Mouse (Mus musculus) MEL (cell line): Measurements from ENCODE around the gene Lig1.

Experiments
- CTCF ChIP-seq, 3 experiments: IDR thresholded peaks in 2 of 3; conservative IDR thresholded peaks in 1 of 3; 2 replicates each; pipeline ENCODE4 v1.5.1; 2011 to 2012; ENCODE audit warnings: low read length in 3 of 3, low read depth in 2 of 3, mild to moderate bottlenecking in 2 of 3, improper control_type of control experiment in 1 of 3, inconsistent platforms in 1 of 3, mixed read lengths in 1 of 3, moderate library complexity in 1 of 3; ENCODE audit not compliant: control insufficient read depth in 1 of 3, insufficient read depth in 1 of 3, poor library complexity in 1 of 3, severe bottlenecking in 1 of 3
- GATA1 ChIP-seq: IDR thresholded peaks from 2 replicates; pipeline ENCODE4 v1.6.1; 2011; ENCODE audit warnings: low read depth, low read length, improper control_type of control experiment
- POLR2A ChIP-seq, 2 experiments: IDR thresholded peaks; 2 replicates each; pipeline ENCODE4 v1.6.1; 2011 to 2012; ENCODE audit warnings: low read length in 2 of 2, mild to moderate bottlenecking in 2 of 2, control low read depth in 1 of 2, improper control_type of control experiment in 1 of 2, low read depth in 1 of 2, moderate library complexity in 1 of 2; ENCODE audit not compliant: control insufficient read depth in 1 of 2, insufficient read depth in 1 of 2, poor library complexity in 1 of 2

DNA sequence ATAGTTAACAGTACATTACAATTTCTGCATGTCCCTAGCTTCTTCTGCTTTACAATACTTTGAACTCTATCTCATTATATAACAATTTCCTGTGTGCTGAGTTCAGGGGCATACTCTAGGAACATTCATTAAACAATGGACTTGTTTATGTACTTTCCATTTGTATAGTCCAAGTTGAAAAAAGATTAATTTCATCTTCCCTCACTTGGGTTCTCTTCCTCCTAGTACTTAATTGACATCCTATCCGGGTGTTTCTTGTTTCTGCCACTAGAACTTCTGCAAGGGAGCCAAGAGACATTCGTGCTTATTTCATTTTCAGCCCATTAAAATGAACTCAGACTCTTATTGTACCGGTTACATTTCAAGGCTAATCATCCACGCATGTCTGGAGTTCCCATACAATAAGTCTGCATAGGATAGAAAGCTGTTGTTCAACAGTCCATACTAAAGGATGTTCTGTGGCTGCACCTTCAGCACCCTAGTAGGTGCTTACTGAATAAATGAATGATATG is 8.3 kb upstream of the Lig1 start:
- TF ChIP-seq POLR2A (IDR thresholded peaks at IDR 0.05; ENCODE audit: control insufficient read depth in 1 of 2, insufficient read depth in 1 of 2, low read depth in 1 of 2, low read length in 2 of 2, poor library complexity in 1 of 2) (no peak), GATA1 (no peak), CTCF (IDR thresholded peaks at IDR 0.05 in 2 of 3, conservative IDR thresholded peaks at IDR 0.05 in 1 of 3; ENCODE audit: control insufficient read depth in 1 of 3, insufficient read depth in 1 of 3, low read depth in 2 of 3, low read length in 3 of 3, poor library complexity in 1 of 3, severe bottlenecking in 1 of 3) (no peak)
